Mouse (Mus musculus) limb, embryonic 10.5 days (tissue): Measurements from ENCODE around the gene Pcdh7. TPM values are rescaled to one million over a fixed set of nuclear protein-coding genes. Genes with fewer than 3 reads are reported as not detected.

Source experiments
- DNase-seq: peaks from one replicate; pipeline ENCODE4 v3.0.0-alpha.2; 2017; ENCODE audit warnings: low spot score
- H3K27ac ChIP-seq: fragments of 300-500 bp; sonication (generic); 2 replicates; pipeline ENCODE4 v1.5.1; 2016; ENCODE audit warnings: mild to moderate bottlenecking
- H3K27me3 ChIP-seq: fragments of 300-500 bp; sonication (generic); 2 replicates; pipeline ENCODE4 v1.6.1; 2016; ENCODE audit warnings: low read depth, mild to moderate bottlenecking; ENCODE audit not compliant: poor library complexity, severe bottlenecking
- H3K36me3 ChIP-seq: fragments of 300-500 bp; sonication (generic); 2 replicates; pipeline ENCODE4 v1.6.1; 2016; ENCODE audit warnings: mild to moderate bottlenecking, moderate library complexity
- H3K4me1 ChIP-seq: fragments of 300-500 bp; sonication (generic); 2 replicates; pipeline ENCODE4 v1.6.1; 2016
- H3K4me3 ChIP-seq: fragments of 300-500 bp; sonication (generic); 2 replicates; pipeline ENCODE4 v1.5.1; 2016; ENCODE audit warnings: mild to moderate bottlenecking, moderate library complexity
- H3K9me3 ChIP-seq: fragments of 300-500 bp; sonication (generic); replicated peaks from 2 replicates; pipeline ENCODE4 v1.6.1; 2016; ENCODE audit warnings: mild to moderate bottlenecking
- WGBS: fragments of 180-500 bp; shearing (Covaris S2); methylation state at CpG from one replicate; pipeline ENCODE4 v1.1.7; 2016; 5-methylcytosine and 5-hydroxymethylcytosine counted together
- polyA plus RNA-seq: library from polyadenylated mRNA; unstranded; fragments of >200 nt; fragmentation: Nextera tagmentation; extraction: Ambion mirVana; gene quantifications from 2 replicates; pipeline ENCODE4 v1.2.1, GENCODE M21; 2016

Pcdh7 gene
- polyA plus RNA-seq, 1 experiment from 2014 or later = 6.0 TPM

DNA sequence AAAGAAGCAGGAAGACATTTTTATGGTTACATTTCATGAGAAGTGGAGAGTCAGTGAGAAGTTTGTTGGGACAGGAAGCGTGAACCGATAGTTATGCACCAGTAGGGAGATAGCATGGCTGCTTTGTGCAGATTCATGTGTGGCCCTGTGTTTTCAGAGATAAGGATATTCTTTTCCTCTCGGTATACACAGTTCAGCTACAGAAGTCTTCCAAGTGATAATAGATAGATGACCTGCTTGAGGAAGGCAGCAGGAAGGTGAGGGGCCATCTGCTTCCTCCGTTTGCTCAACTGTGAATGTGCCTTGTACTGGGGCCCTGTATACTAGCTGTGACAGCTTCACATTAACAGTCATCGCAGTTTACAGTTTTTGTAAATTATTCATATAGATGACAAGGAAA lies 64.2 kb downstream of the Pcdh7 start:
- no peaks in the 10 kb centered on the region for H3K27me3 ChIP-seq
- H3K9me3 ChIP-seq = no peaks in the 10 kb centered on the region
- DNase-seq = no peak
- no peak overlapping the region for H3K27ac ChIP-seq
- no peaks in the 10 kb centered on the region for H3K36me3 ChIP-seq
- 61% methylated on average over 5 of the region's 5 CpGs for WGBS
- no peak overlapping the region for H3K4me3 ChIP-seq
- no peaks in the 10 kb centered on the region for H3K4me1 ChIP-seq

- Histone ChIP-seq H3K4me3 (no peak overlapping the region), H3K36me3 (no peaks in the 10 kb centered on the region), H3K27me3 (no peaks in the 10 kb centered on the region), H3K27ac (no peak overlapping the region), H3K4me1 (no peaks in the 10 kb centered on the region), H3K9me3 (no peaks in the 10 kb centered on the region)
- DNase-seq = no peak
- 88% methylated on average over 3 of the region's 3 CpGs for WGBS
Measured at GRCm38 (mm10) chr5:57782546-57782945, 64.8 kb downstream of the Pcdh7 start.

GRCm38 (mm10) chr5:57788775-57789509 lies 71.2 kb downstream of the Pcdh7 start:
- no peak overlapping the region for H3K4me3 ChIP-seq
- WGBS = 52% methylated on average over 4 of the region's 4 CpGs
- H3K9me3 ChIP-seq = no peaks in the 10 kb centered on the region
- H3K36me3 ChIP-seq = no peaks in the 10 kb centered on the region
- H3K27me3 ChIP-seq = no peaks in the 10 kb centered on the region
- no peak overlapping the region for H3K27ac ChIP-seq
- DNase-seq = no peak
- H3K4me1 ChIP-seq = peaks cover 5% of the 10 kb centered on the region

GRCm38 (mm10) chr5:57796337-57796736 lies 78.6 kb downstream of the Pcdh7 start:
- no peaks in the 10 kb centered on the region for H3K27me3 ChIP-seq
- no peak for DNase-seq
- no peak overlapping the region for H3K27ac ChIP-seq
- H3K9me3 ChIP-seq = no peaks in the 10 kb centered on the region
- H3K36me3 ChIP-seq = no peaks in the 10 kb centered on the region
- no peaks in the 10 kb centered on the region for H3K4me1 ChIP-seq
- H3K4me3 ChIP-seq = no peak overlapping the region

- H3K4me3 ChIP-seq = no peak overlapping the region
- H3K27me3 ChIP-seq = no peaks in the 10 kb centered on the region
- 90% methylated on average over 7 of the region's 7 CpGs for WGBS
- no peaks in the 10 kb centered on the region for H3K36me3 ChIP-seq
- DNase-seq = no peak
- no peaks in the 10 kb centered on the region for H3K4me1 ChIP-seq
- no peak overlapping the region for H3K27ac ChIP-seq
- H3K9me3 ChIP-seq = no peaks in the 10 kb centered on the region
Measured at GRCm38 (mm10) chr5:57797951-57798670, 80.3 kb downstream of the Pcdh7 start.

GRCm38 (mm10) chr5:57803108-57803507 lies 85.3 kb downstream of the Pcdh7 start:
- no peaks in the 10 kb centered on the region for H3K36me3 ChIP-seq
- H3K4me1 ChIP-seq = no peaks in the 10 kb centered on the region
- H3K27me3 ChIP-seq = no peaks in the 10 kb centered on the region
- 84% methylated on average over 3 of the region's 3 CpGs for WGBS
- H3K4me3 ChIP-seq = no peak overlapping the region
- no peaks in the 10 kb centered on the region for H3K9me3 ChIP-seq
- DNase-seq = no peak
- no peak overlapping the region for H3K27ac ChIP-seq

GRCm38 (mm10) chr5:57803890-57804289 lies 86.1 kb downstream of the Pcdh7 start:
- H3K27me3 ChIP-seq = no peaks in the 10 kb centered on the region
- H3K9me3 ChIP-seq = no peaks in the 10 kb centered on the region
- no peak for DNase-seq
- WGBS = 85% methylated on average over 5 of the region's 5 CpGs
- no peak overlapping the region for H3K27ac ChIP-seq
- H3K4me1 ChIP-seq = no peaks in the 10 kb centered on the region
- no peaks in the 10 kb centered on the region for H3K36me3 ChIP-seq
- H3K4me3 ChIP-seq = no peak overlapping the region

DNA sequence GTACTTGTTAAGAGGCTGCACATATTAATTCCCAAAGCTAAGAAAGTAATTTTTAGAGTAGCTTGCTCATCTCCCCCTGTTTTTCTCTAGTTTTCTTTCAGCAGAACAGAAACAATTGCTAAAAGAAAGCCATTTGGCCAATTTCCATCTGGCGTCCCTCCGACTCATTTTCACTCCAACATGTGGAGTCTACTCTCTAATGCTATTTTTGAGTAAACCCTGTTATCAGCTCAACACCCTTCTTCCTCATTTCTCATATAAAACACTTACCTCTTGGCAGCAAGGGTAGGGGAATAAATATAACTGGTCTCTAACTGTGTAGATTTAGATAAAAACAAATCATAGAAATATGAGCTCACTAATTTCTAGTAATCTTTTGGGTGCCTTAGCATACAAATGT lies 89.6 kb downstream of the Pcdh7 start:
- no peaks in the 10 kb centered on the region for H3K27me3 ChIP-seq
- no peaks in the 10 kb centered on the region for H3K36me3 ChIP-seq
- 82% methylated on average over 2 of the region's 2 CpGs for WGBS
- no peaks in the 10 kb centered on the region for H3K9me3 ChIP-seq
- DNase-seq = no peak
- no peak overlapping the region for H3K4me3 ChIP-seq
- H3K4me1 ChIP-seq = peaks cover 21% of the 10 kb centered on the region
- H3K27ac ChIP-seq = no peak overlapping the region

DNA sequence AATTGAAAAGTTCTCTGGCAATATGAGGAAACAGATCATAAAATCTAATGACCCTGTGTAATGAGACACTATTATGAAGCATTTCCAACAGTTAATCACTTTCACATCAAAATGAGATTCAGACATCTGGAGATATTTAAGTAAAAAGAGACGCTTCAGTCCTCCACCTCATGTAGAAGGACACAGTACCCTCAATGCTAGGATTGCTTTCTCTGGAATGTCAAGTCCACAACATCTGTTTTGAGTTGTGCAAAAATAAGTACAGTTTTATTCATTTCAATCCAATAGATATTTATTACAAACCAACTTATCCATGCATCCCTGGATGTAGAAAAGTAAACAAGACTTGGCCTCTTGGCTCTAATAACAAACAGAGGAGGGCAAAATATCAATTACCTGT lies 92.9 kb downstream of the Pcdh7 start:
- no peaks in the 10 kb centered on the region for H3K27me3 ChIP-seq
- 7% methylated on average over 1 of the region's 1 CpGs for WGBS
- peaks cover 21% of the 10 kb centered on the region for H3K4me1 ChIP-seq
- no peaks in the 10 kb centered on the region for H3K9me3 ChIP-seq
- no peak for DNase-seq
- no peak overlapping the region for H3K4me3 ChIP-seq
- no peak overlapping the region for H3K27ac ChIP-seq
- H3K36me3 ChIP-seq = no peaks in the 10 kb centered on the region

- Histone ChIP-seq H3K27ac (no peak overlapping the region), H3K9me3 (no peaks in the 10 kb centered on the region), H3K4me1 (peaks cover 16% of the 10 kb centered on the region), H3K27me3 (no peaks in the 10 kb centered on the region), H3K4me3 (no peak overlapping the region), H3K36me3 (no peaks in the 10 kb centered on the region)
- 88% methylated on average over 5 of the region's 5 CpGs for WGBS
- no peak for DNase-seq
Measured at GRCm38 (mm10) chr5:57815964-57816589, 98.3 kb downstream of the Pcdh7 start.

DNA sequence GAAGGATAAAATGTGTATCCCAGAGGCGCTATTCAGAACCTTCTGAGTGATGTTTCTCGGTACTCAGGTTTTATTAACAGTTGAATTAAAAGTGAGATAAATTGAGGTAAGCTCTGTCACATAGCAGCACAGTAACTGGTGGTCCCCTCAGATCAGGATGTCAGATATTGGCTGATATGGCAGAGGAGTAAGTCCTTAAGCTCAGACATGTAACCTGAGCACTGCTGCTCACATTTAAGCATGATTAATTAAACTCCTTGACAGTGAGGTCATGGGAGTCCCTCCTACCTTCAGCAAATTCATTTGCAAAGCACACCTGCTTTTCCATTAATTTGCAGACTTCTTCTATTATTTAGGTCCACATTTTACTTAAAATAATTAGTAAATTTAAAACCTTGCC lies 102.0 kb downstream of the Pcdh7 start:
- H3K4me3 ChIP-seq = no peak overlapping the region
- no peaks in the 10 kb centered on the region for H3K27me3 ChIP-seq
- no peaks in the 10 kb centered on the region for H3K9me3 ChIP-seq
- no peak for DNase-seq
- peaks cover 8% of the 10 kb centered on the region for H3K4me1 ChIP-seq
- H3K36me3 ChIP-seq = no peaks in the 10 kb centered on the region
- WGBS = 72% methylated on average over 2 of the region's 2 CpGs
- no peak overlapping the region for H3K27ac ChIP-seq

DNA sequence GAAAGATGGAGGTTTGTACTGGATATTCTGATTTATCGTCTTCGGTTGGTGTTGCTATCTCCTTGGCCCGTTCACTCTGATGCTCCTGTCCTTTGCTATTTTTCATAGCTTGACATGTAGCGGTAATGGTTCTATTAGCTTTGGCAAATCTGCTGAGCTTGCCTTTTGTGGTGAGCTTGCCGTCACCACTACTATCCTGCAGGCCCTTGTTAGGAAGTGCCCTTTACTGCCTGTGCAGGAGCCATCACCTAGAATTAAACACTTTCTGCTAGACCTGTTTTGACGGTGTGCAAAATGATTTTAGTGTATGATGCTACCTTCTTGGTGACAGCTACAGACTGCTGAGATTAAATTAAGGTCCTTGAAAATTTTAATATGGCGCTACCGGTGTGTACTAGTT lies 103.3 kb downstream of the Pcdh7 start:
- H3K36me3 ChIP-seq = no peaks in the 10 kb centered on the region
- H3K27me3 ChIP-seq = no peaks in the 10 kb centered on the region
- 86% methylated on average over 8 of the region's 8 CpGs for WGBS
- no peak overlapping the region for H3K27ac ChIP-seq
- H3K9me3 ChIP-seq = no peaks in the 10 kb centered on the region
- no peak for DNase-seq
- no peak overlapping the region for H3K4me3 ChIP-seq
- H3K4me1 ChIP-seq = peaks cover 8% of the 10 kb centered on the region

DNA sequence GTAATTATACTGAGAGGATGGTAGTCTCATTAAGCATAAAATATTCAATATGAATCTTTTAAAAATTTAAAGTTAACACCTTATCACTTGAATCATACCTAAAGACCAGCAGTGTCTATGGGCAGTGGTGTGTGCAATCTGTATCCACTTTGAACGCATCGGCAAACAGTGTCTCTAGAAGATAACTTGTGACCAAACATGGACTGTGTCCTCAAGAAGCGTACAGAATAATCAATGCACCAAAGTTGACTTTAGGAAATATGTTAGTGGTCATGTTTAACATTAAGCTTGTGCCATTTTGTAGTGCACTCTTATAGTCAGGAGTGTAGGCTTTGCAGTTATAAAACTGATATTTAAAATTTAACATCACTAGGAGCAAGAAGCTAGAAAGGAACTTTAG lies 110.7 kb downstream of the Pcdh7 start:
- Histone ChIP-seq H3K27ac (no peak overlapping the region), H3K36me3 (no peaks in the 10 kb centered on the region), H3K4me3 (no peak overlapping the region), H3K9me3 (no peaks in the 10 kb centered on the region), H3K4me1 (peaks cover 8% of the 10 kb centered on the region), H3K27me3 (no peaks in the 10 kb centered on the region)
- WGBS = 94% methylated on average over 3 of the region's 3 CpGs
- DNase-seq = no peak
